Mouse (Mus musculus): ENCODE results near the gene Ccr9. TPM values are rescaled to one million over a fixed set of nuclear protein-coding genes. Genes with fewer than 3 reads are reported as not detected.
"Not testable (repeated sequence)": the region's sequence is repeated elsewhere in the genome, so short reads cannot be mapped to it uniquely, and the experiment has no call there.

The Ccr9 gene
- polyA plus RNA-seq, 1 experiment = not detected

- Histone ChIP-seq H3K4me3 (ENCODE audit: insufficient read depth, low read length) (no peak overlapping the region), H3K27ac (ENCODE audit: insufficient read depth, low read depth, low read length) (no peak overlapping the region), H3K4me1 (ENCODE audit: control insufficient read depth, insufficient read depth, low read length) (no peaks in the 10 kb centered on the region)
- TF ChIP-seq POLR2A (IDR thresholded peaks at IDR 0.05; ENCODE audit: borderline replicate concordance, low read depth, low read length) (no peak), CTCF (IDR thresholded peaks at IDR 0.05; ENCODE audit: low read depth, low read length) (no peak)
Measured at GRCm38 (mm10) chr9:123651369-123651768, 26.9 kb upstream of the Ccr9 start.

DNA sequence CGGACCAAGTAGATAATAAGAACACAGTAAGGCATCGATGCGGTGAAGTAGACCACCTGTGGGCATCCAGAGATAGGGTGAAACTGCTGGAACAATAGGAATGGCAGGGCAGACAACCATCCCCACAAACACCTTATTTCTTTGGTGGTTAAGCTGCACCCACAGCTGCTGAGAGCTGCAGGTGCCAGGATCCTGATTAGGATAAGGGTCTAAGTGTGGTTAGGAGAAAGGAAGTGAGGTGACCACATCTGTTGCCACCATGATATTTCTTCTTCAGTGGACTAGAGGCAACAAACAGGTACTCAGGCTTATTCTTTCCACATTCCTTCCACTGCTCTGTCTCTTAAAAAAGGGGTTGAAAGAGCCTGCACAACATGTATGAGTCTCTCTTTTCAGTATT is 20.8 kb upstream of the Ccr9 start:
- no peaks in the 10 kb centered on the region for H3K4me1 ChIP-seq (ENCODE audit: control insufficient read depth, insufficient read depth, low read length)
- no peak overlapping the region for H3K27ac ChIP-seq (ENCODE audit: insufficient read depth, low read depth, low read length)
- TF ChIP-seq POLR2A (IDR thresholded peaks at IDR 0.05; ENCODE audit: borderline replicate concordance, low read depth, low read length) (no peak), CTCF (IDR thresholded peaks at IDR 0.05; ENCODE audit: low read depth, low read length) (no peak)
- H3K4me3 ChIP-seq (ENCODE audit: insufficient read depth, low read length) = no peak overlapping the region

DNA sequence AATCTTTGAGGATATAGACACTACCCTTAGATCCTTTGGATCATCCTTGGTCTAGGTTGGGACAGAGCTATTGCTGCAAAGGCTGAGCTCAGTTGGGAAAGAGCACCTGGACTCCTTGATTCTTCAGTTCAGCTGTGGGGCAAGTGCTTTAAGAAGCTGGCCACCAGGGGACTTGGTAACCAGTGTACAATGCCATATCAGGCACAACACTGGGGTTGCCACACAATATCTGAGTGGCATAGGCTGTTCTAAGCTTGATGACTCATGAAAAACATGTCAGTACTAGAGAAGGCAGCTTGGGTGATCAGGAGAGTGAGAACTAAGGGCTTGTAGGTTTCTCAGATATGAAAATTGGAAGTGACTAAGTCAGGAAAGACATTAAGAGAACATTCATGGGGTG is 19.3 kb upstream of the Ccr9 start:
- Histone ChIP-seq H3K4me3 (ENCODE audit: insufficient read depth, low read length) (no peak overlapping the region), H3K4me1 (ENCODE audit: control insufficient read depth, insufficient read depth, low read length) (no peaks in the 10 kb centered on the region), H3K27ac (ENCODE audit: insufficient read depth, low read depth, low read length) (no peak overlapping the region)
- TF ChIP-seq CTCF (IDR thresholded peaks at IDR 0.05; ENCODE audit: low read depth, low read length) (no peak), POLR2A (IDR thresholded peaks at IDR 0.05; ENCODE audit: borderline replicate concordance, low read depth, low read length) (no peak)

- not testable (repeated sequence) for H3K27ac ChIP-seq (ENCODE audit: insufficient read depth, low read depth, low read length); H3K4me1 ChIP-seq (ENCODE audit: control insufficient read depth, insufficient read depth, low read length); H3K4me3 ChIP-seq (ENCODE audit: insufficient read depth, low read length)
Measured at GRCm38 (mm10) chr9:123659986-123660676, 18.1 kb upstream of the Ccr9 start.

DNA sequence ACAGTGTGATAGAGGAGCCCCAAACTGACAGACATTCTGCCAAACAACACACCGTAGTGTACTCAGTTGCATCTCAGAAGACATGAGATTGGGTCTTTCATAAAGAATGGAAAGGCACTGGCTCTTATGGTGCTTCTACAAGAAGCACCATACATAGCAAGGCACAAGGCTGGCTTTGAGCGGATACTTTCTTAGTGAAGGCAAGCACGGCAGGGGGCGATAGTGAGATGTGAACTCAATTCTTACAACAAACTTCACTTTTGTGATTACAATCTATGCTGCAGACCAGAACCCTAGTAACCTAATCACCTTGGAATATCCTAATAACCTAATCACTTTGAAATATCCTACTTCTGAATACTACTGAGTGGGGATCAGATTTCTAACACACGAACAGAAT is 12.6 kb upstream of the Ccr9 start:
- Histone ChIP-seq H3K27ac (ENCODE audit: insufficient read depth, low read depth, low read length) (no peak overlapping the region), H3K4me1 (ENCODE audit: control insufficient read depth, insufficient read depth, low read length) (no peaks in the 10 kb centered on the region), H3K4me3 (ENCODE audit: insufficient read depth, low read length) (no peak overlapping the region)
- TF ChIP-seq POLR2A (IDR thresholded peaks at IDR 0.05; ENCODE audit: borderline replicate concordance, low read depth, low read length) (no peak), CTCF (IDR thresholded peaks at IDR 0.05; ENCODE audit: low read depth, low read length) (no peak)

GRCm38 (mm10) chr9:123679198-123679597 is 959 bp downstream of the Ccr9 start:
- Histone ChIP-seq H3K4me1 (ENCODE audit: control insufficient read depth, insufficient read depth, low read length) (peaks cover 19% of the 10 kb centered on the region), H3K4me3 (ENCODE audit: insufficient read depth, low read length) (no peak overlapping the region), H3K27ac (ENCODE audit: insufficient read depth, low read depth, low read length) (no peak overlapping the region)
- TF ChIP-seq POLR2A (IDR thresholded peaks at IDR 0.05; ENCODE audit: borderline replicate concordance, low read depth, low read length) (no peak), CTCF (IDR thresholded peaks at IDR 0.05; ENCODE audit: low read depth, low read length) (no peak)

DNA sequence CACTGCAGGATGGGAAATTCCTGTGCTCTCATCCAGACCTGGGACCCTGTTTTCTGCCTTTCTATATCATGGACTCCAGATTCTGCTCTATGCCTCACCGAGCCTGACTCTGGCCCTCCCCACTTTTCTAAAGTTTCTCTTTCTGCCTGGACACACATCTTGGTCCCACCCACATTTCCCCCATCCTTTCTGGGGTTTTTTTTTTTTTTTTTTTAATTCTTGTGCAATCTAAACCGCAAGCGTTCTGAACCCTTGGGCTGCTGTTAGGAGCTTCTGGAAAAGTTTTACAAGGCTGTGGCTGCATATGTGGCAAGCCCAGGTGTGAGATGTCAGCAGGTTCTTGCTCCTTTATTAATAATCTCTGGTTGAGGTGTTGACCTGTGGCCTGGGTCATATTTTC is 5.5 kb downstream of the Ccr9 start:
- Histone ChIP-seq H3K4me1 (ENCODE audit: control insufficient read depth, insufficient read depth, low read length) (peaks cover 20% of the 10 kb centered on the region), H3K4me3 (ENCODE audit: insufficient read depth, low read length) (no peak overlapping the region), H3K27ac (ENCODE audit: insufficient read depth, low read depth, low read length) (no peak overlapping the region)
- TF ChIP-seq CTCF (IDR thresholded peaks at IDR 0.05; ENCODE audit: low read depth, low read length) = no peak
- TF ChIP-seq POLR2A (IDR thresholded peaks at IDR 0.05; ENCODE audit: borderline replicate concordance, low read depth, low read length) = no peak

DNA sequence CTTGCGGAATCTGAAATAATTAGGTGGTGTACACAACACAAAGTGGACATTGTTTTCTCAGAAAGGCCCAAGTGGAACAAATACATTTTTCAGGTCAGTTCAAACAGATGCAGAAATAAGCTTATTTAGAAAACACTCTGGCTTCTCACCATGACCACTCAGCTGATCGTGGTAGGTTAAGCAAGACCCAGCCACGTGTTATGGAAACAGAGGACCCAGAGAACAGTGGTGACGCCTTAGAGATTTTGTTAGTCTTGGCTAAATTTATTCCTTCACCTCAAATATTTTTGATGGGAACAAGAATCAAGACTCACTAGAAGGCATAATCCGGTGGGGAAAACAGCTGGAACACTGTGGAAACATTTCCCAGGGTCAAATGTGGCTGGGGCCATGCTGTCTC is 8.0 kb downstream of the Ccr9 start:
- TF ChIP-seq POLR2A (IDR thresholded peaks at IDR 0.05; ENCODE audit: borderline replicate concordance, low read depth, low read length) (no peak), CTCF (IDR thresholded peaks at IDR 0.05; ENCODE audit: low read depth, low read length) (no peak)

GRCm38 (mm10) chr9:123688227-123688626 is 10.0 kb downstream of the Ccr9 start:
- Histone ChIP-seq H3K4me1 (ENCODE audit: control insufficient read depth, insufficient read depth, low read length) (peaks cover 10% of the 10 kb centered on the region), H3K27ac (ENCODE audit: insufficient read depth, low read depth, low read length) (no peak overlapping the region), H3K4me3 (ENCODE audit: insufficient read depth, low read length) (no peak overlapping the region)
- TF ChIP-seq POLR2A (IDR thresholded peaks at IDR 0.05; ENCODE audit: borderline replicate concordance, low read depth, low read length) (no peak), CTCF (IDR thresholded peaks at IDR 0.05; ENCODE audit: low read depth, low read length) (no peak)

More for the DNA sequence above, 8.0 kb downstream of the Ccr9 start:
- no peak overlapping the region for H3K4me3 ChIP-seq (ENCODE audit: insufficient read depth, low read length)
- peaks cover 20% of the 10 kb centered on the region for H3K4me1 ChIP-seq (ENCODE audit: control insufficient read depth, insufficient read depth, low read length)
- H3K27ac ChIP-seq (ENCODE audit: insufficient read depth, low read depth, low read length) = no peak overlapping the region

DNA sequence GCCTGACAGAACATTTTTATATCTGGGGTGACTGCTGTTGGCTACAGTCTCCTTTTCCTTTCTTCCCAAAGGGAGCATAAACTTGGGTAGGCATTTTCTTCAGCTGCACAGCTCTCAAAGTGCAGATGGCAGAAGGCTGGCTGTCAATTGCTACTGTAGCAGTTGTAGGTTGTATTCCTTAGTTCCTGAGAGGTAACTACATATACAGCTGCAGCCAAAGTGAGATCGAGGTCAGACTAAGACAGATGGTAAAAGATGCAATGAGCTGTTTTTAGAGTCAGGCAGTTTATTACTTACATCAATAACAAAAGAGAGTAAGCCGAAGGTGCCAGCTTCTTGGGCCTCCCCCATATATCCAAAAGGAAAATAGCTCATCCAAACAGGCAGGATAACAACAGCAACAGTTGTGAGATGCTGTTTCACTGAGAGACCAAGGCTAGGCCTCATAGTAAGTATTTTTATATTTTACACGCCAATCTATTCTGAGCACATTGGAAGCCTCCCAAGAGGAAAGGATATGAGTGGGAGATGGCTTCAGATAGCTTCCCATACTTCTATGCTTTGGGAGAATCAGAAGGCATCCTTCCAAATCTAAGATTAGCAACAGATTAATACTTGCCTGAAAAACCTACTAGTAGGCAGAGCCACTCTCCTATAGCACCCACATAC is 17.5 kb downstream of the Ccr9 start:
- TF ChIP-seq POLR2A (IDR thresholded peaks at IDR 0.05; ENCODE audit: borderline replicate concordance, low read depth, low read length) = no peak
- no peak for TF ChIP-seq CTCF (IDR thresholded peaks at IDR 0.05; ENCODE audit: low read depth, low read length)
- Histone ChIP-seq H3K4me3 (ENCODE audit: insufficient read depth, low read length) (no peak overlapping the region), H3K4me1 (ENCODE audit: control insufficient read depth, insufficient read depth, low read length) (no peaks in the 10 kb centered on the region)

More for the DNA sequence above, 17.5 kb downstream of the Ccr9 start:
- no peak overlapping the region for H3K27ac ChIP-seq (ENCODE audit: insufficient read depth, low read depth, low read length)

Data from bone marrow macrophage, adult 2 months (primary cell).